Mouse (Mus musculus): ENCODE results near the gene Mon1b.

GRCm38 (mm10) chr8:113675281-113675680 is 39.9 kb downstream of the Mon1b start:
- TF ChIP-seq GATA1 (IDR thresholded peaks at IDR 0.05; ENCODE audit: borderline replicate concordance, low read length) (no peak), FLI1 (IDR thresholded peaks at IDR 0.05; ENCODE audit: low read length) (no peak)

All from megakaryocyte, embryonic 14.5 days (primary cell).